In genomic region chr14:45322450-45322849, GRCm38 (mm10) we compare ENCODE assay signal across 23 mouse cellular contexts. TPM values are rescaled to one million over a fixed set of nuclear protein-coding genes. Genes with fewer than 3 reads are reported as not detected.
DNase-seq lines count a peak whose midpoint lies in the region; ATAC-seq and TF ChIP-seq lines count a peak whose summit lies in the region.
"Had no signal": no experiment of that assay in that cellular context is flagged by ENCODE, and none has a peak within 500 bp of the region (broad histone marks: within the 10 kb centered on the region; RNA-seq: fewer than 3 reads in every experiment).

No protein-coding gene starts in this region.

- no peaks in the 10 kb centered on the region for H3K27me3 ChIP-seq in heart, embryonic 11.5 days (ENCODE audit: control insufficient read depth, insufficient read depth, low read length)
- no peaks in the 10 kb centered on the region for H3K27me3 ChIP-seq in MEL (ENCODE audit: control insufficient read depth in 1 of 2, insufficient read depth in 2 of 2, low read length in 2 of 2)
- H3K27me3 ChIP-seq in liver, embryonic 13.5 days = no peaks in the 10 kb centered on the region
- H3K27me3 ChIP-seq in liver, postnatal 0 days (ENCODE audit: insufficient read depth, low read length) = no peaks in the 10 kb centered on the region
- H3K27me3 ChIP-seq in limb, embryonic 10.5 days (ENCODE audit: low read depth, poor library complexity, severe bottlenecking) = no peaks in the 10 kb centered on the region
- H3K27me3 ChIP-seq in hindbrain, postnatal 0 days (ENCODE audit: insufficient read depth, low read length) = no peaks in the 10 kb centered on the region
- H3K27me3 ChIP-seq: heart, embryonic 13.5 days had no signal

- peak; percentile 24 for DNase-seq in heart, adult 11 months
- DNase-seq in MEL (ENCODE audit: low read depth, low spot score) = peak; percentile 66
- DNase-seq in liver, embryonic 13.5 days = no peak
- no peak for DNase-seq in liver, postnatal 0 days
- DNase-seq in limb, embryonic 10.5 days (ENCODE audit: low spot score) = no peak
- no peak for DNase-seq in hindbrain, postnatal 0 days (ENCODE audit: low spot score)
- DNase-seq: adrenal gland, adult 8-10 months; adrenal gland, postnatal 25 days; cerebellum, adult 18-20 months; cerebellum, adult 9-10 months; cerebellum, postnatal 14 days; gastrocnemius, postnatal 10 days; heart, adult 18-20 months; heart, postnatal 14 days; heart, postnatal 4 days had no signal

- 68% methylated on average over 2 of the region's 2 CpGs for WGBS in heart, embryonic 11.5 days (ENCODE audit: insufficient replicate concordance)
- WGBS in liver, embryonic 13.5 days (ENCODE audit: insufficient replicate concordance) = 76% methylated on average over 2 of the region's 2 CpGs
- WGBS in liver, postnatal 0 days (ENCODE audit: insufficient replicate concordance) = 68% methylated on average over 2 of the region's 2 CpGs
- 90% methylated on average over 2 of the region's 2 CpGs for WGBS in limb, embryonic 10.5 days
- 89% methylated on average over 2 of the region's 2 CpGs for WGBS in hindbrain, postnatal 0 days

- no peaks in the 10 kb centered on the region for H3K9me3 ChIP-seq in heart, embryonic 11.5 days (replicated peaks; ENCODE audit: control insufficient read depth, low read length)
- no peaks in the 10 kb centered on the region for H3K9me3 ChIP-seq in MEL (replicated peaks; ENCODE audit: insufficient read depth, low read length)
- no peaks in the 10 kb centered on the region for H3K9me3 ChIP-seq in liver, embryonic 13.5 days (replicated peaks)
- H3K9me3 ChIP-seq in liver, postnatal 0 days (ENCODE audit: low read length) = no peaks in the 10 kb centered on the region
- H3K9me3 ChIP-seq in limb, embryonic 10.5 days (replicated peaks) = no peaks in the 10 kb centered on the region
- no peaks in the 10 kb centered on the region for H3K9me3 ChIP-seq in hindbrain, postnatal 0 days (ENCODE audit: low read length)
- H3K9me3 ChIP-seq: forebrain, embryonic 10.5 days; forebrain, embryonic 13.5 days; heart, embryonic 13.5 days had no signal

- TF ChIP-seq RAD21 in MEL (IDR thresholded peaks at IDR 0.05; ENCODE audit: low read depth, low read length) = no peak

- no peaks in the 10 kb centered on the region for H3K4me1 ChIP-seq in heart, embryonic 11.5 days (ENCODE audit: control insufficient read depth, insufficient read depth, low read length)
- H3K4me1 ChIP-seq in MEL (ENCODE audit: control insufficient read depth in 1 of 2, insufficient read depth in 2 of 2, low read length in 2 of 2) = peaks cover 27 to 29% of the 10 kb centered on the region in 2 experiments
- H3K4me1 ChIP-seq in liver, embryonic 13.5 days (replicated peaks) = peaks cover 66% of the 10 kb centered on the region
- H3K4me1 ChIP-seq in liver, postnatal 0 days (ENCODE audit: insufficient read depth) = peaks cover 37% of the 10 kb centered on the region
- 0 out of 2 replicates have a peak, but pooled peaks cover 3% of the 10 kb centered on the region for H3K4me1 ChIP-seq in limb, embryonic 10.5 days
- peaks cover 1% of the 10 kb centered on the region; the same call in 1 of the 2 replicates for H3K4me1 ChIP-seq in hindbrain, postnatal 0 days (ENCODE audit: insufficient read depth, low read length)

- H3K4me2 ChIP-seq in heart, embryonic 11.5 days = no peak overlapping the region
- H3K4me2 ChIP-seq in liver, embryonic 13.5 days = peak overlapping the region; percentile 50; the same call in 1 of the 2 replicates
- no peak overlapping the region for H3K4me2 ChIP-seq in liver, postnatal 0 days (ENCODE audit: low read depth, low read length)
- no peak overlapping the region for H3K4me2 ChIP-seq in hindbrain, postnatal 0 days (ENCODE audit: low read depth, low read length)
- H3K4me2 ChIP-seq: forebrain, embryonic 13.5 days; hindbrain, embryonic 14.5 days had no signal

- no peak for TF ChIP-seq CTCF in MEL (IDR thresholded peaks at IDR 0.05 in 2 of 3, conservative IDR thresholded peaks at IDR 0.05 in 1 of 3; ENCODE audit: control insufficient read depth in 1 of 3, insufficient read depth in 1 of 3, low read depth in 2 of 3, low read length in 3 of 3, poor library complexity in 1 of 3, severe bottlenecking in 1 of 3)
- no peak for TF ChIP-seq CTCF in liver, postnatal 0 days (IDR thresholded peaks at IDR 0.05; ENCODE audit: low read depth)
- no peak for TF ChIP-seq CTCF in hindbrain, postnatal 0 days (IDR thresholded peaks at IDR 0.05; ENCODE audit: low read depth)

- ATAC-seq in heart, embryonic 11.5 days (replicated peaks; ENCODE audit: insufficient number of reproducible peaks, low FRiP score, low TSS enrichment) = no peak
- ATAC-seq in liver, embryonic 13.5 days (ENCODE audit: low read depth) = no peak
- no peak for ATAC-seq in liver, postnatal 0 days
- no peak for ATAC-seq in megakaryocyte-erythroid progenitor cell, adult 5-6 weeks (replicated peaks; ENCODE audit: low FRiP score, low TSS enrichment, poor library complexity, severe bottlenecking)
- no peak for ATAC-seq in hindbrain, postnatal 0 days
- ATAC-seq: activated CD4-positive, CD25-positive, alpha-beta regulatory T cell, adult 4 months; forebrain, embryonic 13.5 days; forebrain, embryonic 16.5 days had no signal

- no peaks in the 10 kb centered on the region for H3K36me3 ChIP-seq in heart, embryonic 11.5 days (ENCODE audit: control insufficient read depth, insufficient read depth, low read length)
- H3K36me3 ChIP-seq in MEL (ENCODE audit: control insufficient read depth in 1 of 2, insufficient read depth in 2 of 2, low read length in 2 of 2) = peaks cover 0 to 51% of the 10 kb centered on the region in 2 experiments; a peak in 2 of 4 replicates
- H3K36me3 ChIP-seq in liver, embryonic 13.5 days = no peaks in the 10 kb centered on the region
- no peaks in the 10 kb centered on the region for H3K36me3 ChIP-seq in liver, postnatal 0 days (replicated peaks; ENCODE audit: insufficient read depth, low read length)
- H3K36me3 ChIP-seq in limb, embryonic 10.5 days = no peaks in the 10 kb centered on the region
- no peaks in the 10 kb centered on the region for H3K36me3 ChIP-seq in hindbrain, postnatal 0 days (ENCODE audit: insufficient read depth, low read length)
- H3K36me3 ChIP-seq: forebrain, embryonic 10.5 days; heart, embryonic 13.5 days had no signal

- no peak overlapping the region for H3K4me3 ChIP-seq in heart, embryonic 11.5 days (ENCODE audit: low read depth, low read length)
- peak overlapping the region in 1 of 2 experiments; percentile 2; a peak in 1 of 4 replicates for H3K4me3 ChIP-seq in MEL (ENCODE audit: control insufficient read depth in 1 of 2, insufficient read depth in 1 of 2, low read depth in 2 of 2, low read length in 2 of 2)
- no peak overlapping the region for H3K4me3 ChIP-seq in liver, embryonic 13.5 days (replicated peaks)
- no peak overlapping the region for H3K4me3 ChIP-seq in liver, postnatal 0 days (ENCODE audit: low read depth, low read length)
- no peak overlapping the region for H3K4me3 ChIP-seq in limb, embryonic 10.5 days
- no peak overlapping the region for H3K4me3 ChIP-seq in hindbrain, postnatal 0 days (ENCODE audit: low read length)
- H3K4me3 ChIP-seq: forebrain, embryonic 10.5 days; forebrain, embryonic 13.5 days; heart, embryonic 13.5 days had no signal

- H3K9ac ChIP-seq in heart, embryonic 11.5 days (ENCODE audit: low read depth, low read length) = no peak overlapping the region
- peak overlapping the region; percentile 48 for H3K9ac ChIP-seq in MEL (ENCODE audit: control insufficient read depth, low read depth, low read length, poor library complexity, severe bottlenecking)
- H3K9ac ChIP-seq in liver, embryonic 13.5 days = 0 out of 2 replicates have a peak overlapping the region, but pooled peaks have one; percentile 30
- H3K9ac ChIP-seq in liver, postnatal 0 days (replicated peaks) = no peak overlapping the region
- no peak overlapping the region for H3K9ac ChIP-seq in hindbrain, postnatal 0 days (replicated peaks; ENCODE audit: low read length)
- H3K9ac ChIP-seq: forebrain, embryonic 13.5 days; heart, embryonic 13.5 days; hindbrain, embryonic 14.5 days had no signal

- peaks cover 13% of the 10 kb centered on the region for H3K79me2 ChIP-seq in MEL (ENCODE audit: control insufficient read depth, insufficient read depth, low read length, poor library complexity)

- no peak for TF ChIP-seq POLR2A in MEL (IDR thresholded peaks at IDR 0.05; ENCODE audit: control insufficient read depth in 1 of 2, insufficient read depth in 1 of 2, low read depth in 1 of 2, low read length in 2 of 2, poor library complexity in 1 of 2)

- H3K27ac ChIP-seq in heart, embryonic 11.5 days (ENCODE audit: low read depth, low read length) = no peak overlapping the region
- peak overlapping the region; percentile 100 for H3K27ac ChIP-seq in MEL (ENCODE audit: control insufficient read depth, low read depth, low read length)
- peak overlapping the region; percentile 84 for H3K27ac ChIP-seq in liver, embryonic 13.5 days
- H3K27ac ChIP-seq in liver, postnatal 0 days (ENCODE audit: low read depth) = peak overlapping the region; percentile 24; the same call in 1 of the 2 replicates
- H3K27ac ChIP-seq in limb, embryonic 10.5 days = no peak overlapping the region
- H3K27ac ChIP-seq in hindbrain, postnatal 0 days = no peak overlapping the region
- H3K27ac ChIP-seq: forebrain, embryonic 10.5 days; forebrain, embryonic 13.5 days; heart, embryonic 13.5 days; hindbrain, embryonic 14.5 days had no signal

- TF ChIP-seq EP300 in MEL (IDR thresholded peaks at IDR 0.05; ENCODE audit: low read depth in 1 of 2, low read length in 2 of 2) = peak in 1 of 2 experiments; percentile 21; a peak in 2 of 4 replicates
- no peak for TF ChIP-seq EP300 in liver, postnatal 0 days (IDR thresholded peaks at IDR 0.05; ENCODE audit: low read depth)

RNA-seq across cellular contexts. Expression of gene Ero1l, which starts 3.9 kb away (rescaled TPM):
- 42.3 and 53.0 TPM in 2 replicates for polyA plus RNA-seq in heart, embryonic 11.5 days (2014; fragmentation: Nextera tagmentation; extraction: Ambion mirVana)
- total RNA-seq in MEL (2012; rRNA removed) = 42.0 and 95.6 TPM in 2 replicates
- 100 to 1,000 TPM; 114 to 273 TPM for polyA plus RNA-seq in MEL (2012; ENCODE audit: insufficient read depth in 1 of 2, insufficient read length in 2 of 2, low read depth in 1 of 2, low replicate concordance in 2 of 2, missing spikeins in 1 of 2)
- polyA plus RNA-seq in liver, embryonic 13.5 days (2015; fragmentation: Nextera tagmentation; extraction: Ambion mirVana) = 35.0 and 46.9 TPM in 2 replicates
- 30.3 and 37.6 TPM in 2 replicates for polyA plus RNA-seq in liver, postnatal 0 days (2015; fragmentation: Nextera tagmentation; extraction: Ambion mirVana)
- 31.6 and 33.6 TPM in 2 replicates for polyA plus RNA-seq in limb, embryonic 10.5 days (2016; fragmentation: Nextera tagmentation; extraction: Ambion mirVana)
- 30.3 and 31.8 TPM in 2 replicates for total RNA-seq in megakaryocyte-erythroid progenitor cell, adult 5-6 weeks (2014; fragmentation: Nextera tagmentation)
- 29.7 and 32.3 TPM in 2 replicates for total RNA-seq in megakaryocyte-erythroid progenitor cell, adult 5-6 weeks (2017)
- 15.7 and 18.7 TPM in 2 replicates for total RNA-seq in hindbrain, postnatal 0 days (2014; rRNA removed)
- polyA plus RNA-seq in hindbrain, postnatal 0 days (2015; fragmentation: Nextera tagmentation; extraction: Ambion mirVana) = 23.3 and 25.7 TPM in 2 replicates

RNA-seq across cellular contexts. Expression of gene Psmc6, which starts 7.1 kb away (rescaled TPM):
- polyA plus RNA-seq in heart, embryonic 11.5 days (2014; fragmentation: Nextera tagmentation; extraction: Ambion mirVana) = 142 and 148 TPM in 2 replicates
- total RNA-seq in MEL (2012; rRNA removed) = 125 and 156 TPM in 2 replicates
- 100 to 1,000 TPM; 208 to 270 TPM for polyA plus RNA-seq in MEL (2012; ENCODE audit: insufficient read depth in 1 of 2, insufficient read length in 2 of 2, low read depth in 1 of 2, low replicate concordance in 2 of 2, missing spikeins in 1 of 2)
- 112 and 143 TPM in 2 replicates for polyA plus RNA-seq in liver, embryonic 13.5 days (2015; fragmentation: Nextera tagmentation; extraction: Ambion mirVana)
- polyA plus RNA-seq in liver, postnatal 0 days (2015; fragmentation: Nextera tagmentation; extraction: Ambion mirVana) = 58.8 and 65.1 TPM in 2 replicates
- 201 and 203 TPM in 2 replicates for polyA plus RNA-seq in limb, embryonic 10.5 days (2016; fragmentation: Nextera tagmentation; extraction: Ambion mirVana)
- total RNA-seq in megakaryocyte-erythroid progenitor cell, adult 5-6 weeks (2014; fragmentation: Nextera tagmentation) = 152 and 178 TPM in 2 replicates
- 234 and 305 TPM in 2 replicates for total RNA-seq in megakaryocyte-erythroid progenitor cell, adult 5-6 weeks (2017)
- total RNA-seq in hindbrain, postnatal 0 days (2014; rRNA removed) = 65.0 and 72.6 TPM in 2 replicates
- polyA plus RNA-seq in hindbrain, postnatal 0 days (2015; fragmentation: Nextera tagmentation; extraction: Ambion mirVana) = 136 and 144 TPM in 2 replicates

RNA-seq across cellular contexts. Expression of gene Styx, which starts 28.4 kb away (rescaled TPM):
- polyA plus RNA-seq in heart, embryonic 11.5 days (2014; fragmentation: Nextera tagmentation; extraction: Ambion mirVana) = 44.3 and 52.1 TPM in 2 replicates
- total RNA-seq in MEL (2012; rRNA removed) = 18.0 and 19.9 TPM in 2 replicates
- 10 to 100 TPM in 1 of 2 experiments, not detected in 1; 27.2 TPM for polyA plus RNA-seq in MEL (2012; ENCODE audit: insufficient read depth in 1 of 2, insufficient read length in 2 of 2, low read depth in 1 of 2, low replicate concordance in 2 of 2, missing spikeins in 1 of 2)
- polyA plus RNA-seq in liver, embryonic 13.5 days (2015; fragmentation: Nextera tagmentation; extraction: Ambion mirVana) = 22.9 and 24.7 TPM in 2 replicates
- 18.1 and 21.8 TPM in 2 replicates for polyA plus RNA-seq in liver, postnatal 0 days (2015; fragmentation: Nextera tagmentation; extraction: Ambion mirVana)
- polyA plus RNA-seq in limb, embryonic 10.5 days (2016; fragmentation: Nextera tagmentation; extraction: Ambion mirVana) = 38.7 and 46.9 TPM in 2 replicates
- 29.3 and 34.1 TPM in 2 replicates for total RNA-seq in megakaryocyte-erythroid progenitor cell, adult 5-6 weeks (2014; fragmentation: Nextera tagmentation)
- 24.5 and 48.4 TPM in 2 replicates for total RNA-seq in megakaryocyte-erythroid progenitor cell, adult 5-6 weeks (2017)
- 20.7 and 22.7 TPM in 2 replicates for total RNA-seq in hindbrain, postnatal 0 days (2014; rRNA removed)
- polyA plus RNA-seq in hindbrain, postnatal 0 days (2015; fragmentation: Nextera tagmentation; extraction: Ambion mirVana) = 72.4 and 73.7 TPM in 2 replicates

Comparison
In these comparisons a context has a peak if more than half of its experiments do, and no peak if none do; other contexts are left out.
1. H3K9ac ChIP-seq: peak in MEL (single experiment) and liver, embryonic 13.5 days (single experiment); none in heart, embryonic 11.5 days (single experiment), liver, postnatal 0 days (single experiment) and hindbrain, postnatal 0 days (single experiment).
2. DNase-seq: peak in heart, adult 11 months (single experiment) and MEL (single experiment); none in liver, embryonic 13.5 days (single experiment), liver, postnatal 0 days (single experiment), limb, embryonic 10.5 days (single experiment) and hindbrain, postnatal 0 days (single experiment).
3. H3K27ac ChIP-seq: peak in MEL (single experiment), liver, embryonic 13.5 days (single experiment) and liver, postnatal 0 days (single experiment); none in heart, embryonic 11.5 days (single experiment), limb, embryonic 10.5 days (single experiment) and hindbrain, postnatal 0 days (single experiment).